Mouse (Mus musculus) cerebellum, adult 8-10 months (tissue): Measurements from ENCODE around the gene Tut7.
"Not testable (repeated sequence)": the region's sequence is repeated elsewhere in the genome, so short reads cannot be mapped to it uniquely, and the experiment has no call there.

Source experiments
- DNase-seq: peaks from one replicate; pipeline ENCODE4 v3.0.0; 2022

Gene Tut7

GRCm38 (mm10) chr13:59822507-59823462, at the start of gene Tut7:
Tut7 (minus strand) TSS chr13:59823147.
- peak; percentile 87 for DNase-seq

- DNase-seq: no peak
Measured at GRCm38 (mm10) chr13:59872446-59872845, 49.5 kb upstream of the Tut7 start.

- DNase-seq: no peak
Measured at GRCm38 (mm10) chr13:59870004-59870403, 47.1 kb upstream of the Tut7 start.

- no peak for DNase-seq
Measured at GRCm38 (mm10) chr13:59868011-59868649, 45.2 kb upstream of the Tut7 start.

GRCm38 (mm10) chr13:59867103-59867502, 44.2 kb upstream of the Tut7 start:
- no peak for DNase-seq

GRCm38 (mm10) chr13:59859515-59859914, 36.6 kb upstream of the Tut7 start:
- DNase-seq: no peak

GRCm38 (mm10) chr13:59856286-59857070, 33.5 kb upstream of the Tut7 start:
- peak; percentile 21 for DNase-seq

GRCm38 (mm10) chr13:59853471-59853870, 30.5 kb upstream of the Tut7 start:
- DNase-seq: no peak

- DNase-seq: no peak
Measured at GRCm38 (mm10) chr13:59850373-59850772, 27.4 kb upstream of the Tut7 start.

GRCm38 (mm10) chr13:59844661-59845060, 21.7 kb upstream of the Tut7 start:
- DNase-seq: no peak

- no peak for DNase-seq
Measured at GRCm38 (mm10) chr13:59843976-59844375, 21.0 kb upstream of the Tut7 start.

- DNase-seq: peak; percentile 68
Measured at GRCm38 (mm10) chr13:59842226-59843210, 19.6 kb upstream of the Tut7 start.

- not testable (repeated sequence) for DNase-seq
Measured at GRCm38 (mm10) chr13:59841761-59842160, 18.8 kb upstream of the Tut7 start.

GRCm38 (mm10) chr13:59840429-59841169, 17.7 kb upstream of the Tut7 start:
- peak; percentile 48 for DNase-seq

- no peak for DNase-seq
Measured at GRCm38 (mm10) chr13:59839356-59839755, 16.4 kb upstream of the Tut7 start.

GRCm38 (mm10) chr13:59838464-59838863, 15.5 kb upstream of the Tut7 start:
- DNase-seq: no peak

- DNase-seq: no peak
Measured at GRCm38 (mm10) chr13:59836811-59837210, 13.9 kb upstream of the Tut7 start.

- DNase-seq: no peak
Measured at GRCm38 (mm10) chr13:59836101-59836798, 13.3 kb upstream of the Tut7 start.

- no peak for DNase-seq
Measured at GRCm38 (mm10) chr13:59834786-59835452, 12.0 kb upstream of the Tut7 start.

GRCm38 (mm10) chr13:59832871-59833270, 9.9 kb upstream of the Tut7 start:
- DNase-seq: no peak
